Mouse (Mus musculus): ENCODE data around the gene Apod. TPM values are rescaled to one million over a fixed set of nuclear protein-coding genes. Genes with fewer than 3 reads are reported as not detected.
A peak's percentile ranks its signal among the peaks of the same experiment; 100 is the strongest.

The Apod gene
- polyA plus RNA-seq, 1 experiment from 2014 or later = 13.5 TPM

DNA sequence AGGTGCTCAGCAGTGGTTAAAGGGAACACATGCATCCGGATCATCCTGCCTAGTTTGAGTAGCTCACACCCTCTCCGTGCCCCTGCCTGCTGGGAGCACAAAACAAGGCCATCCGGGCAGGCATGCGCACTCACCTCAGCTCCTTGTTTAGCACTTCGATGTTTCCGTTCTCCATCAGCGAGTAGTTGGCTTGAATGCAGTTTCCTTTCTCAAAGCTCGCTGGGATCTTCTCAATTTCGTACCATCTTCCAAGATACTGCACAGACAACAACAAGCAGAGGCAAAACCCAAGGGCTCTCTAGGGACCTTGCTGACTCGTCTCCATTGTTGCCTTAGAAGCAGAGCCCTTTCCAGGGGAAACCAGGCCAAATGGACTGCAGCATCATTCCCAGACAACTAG is 11.3 kb downstream of the Apod start:
- no peak overlapping the region for H3K9ac ChIP-seq (replicated peaks; ENCODE audit: low read length)
- H3K27me3 ChIP-seq (ENCODE audit: control insufficient read depth, insufficient read depth, low read length) = no peaks in the 10 kb centered on the region
- ATAC-seq (replicated peaks; ENCODE audit: insufficient number of reproducible peaks, low FRiP score, low TSS enrichment, low read depth) = no peak
- no peak for DNase-seq (ENCODE audit: low spot score)
- H3K9me3 ChIP-seq (replicated peaks; ENCODE audit: control insufficient read depth, low read length) = no peaks in the 10 kb centered on the region
- no peak overlapping the region for H3K4me3 ChIP-seq (ENCODE audit: low read depth, low read length)
- 74% methylated on average over 10 of the region's 10 CpGs for WGBS
- H3K36me3 ChIP-seq (replicated peaks; ENCODE audit: control insufficient read depth, insufficient read depth, low read depth, low read length) = no peaks in the 10 kb centered on the region
- no peak overlapping the region for H3K4me2 ChIP-seq (ENCODE audit: low read depth, low read length)
- H3K27ac ChIP-seq (replicated peaks; ENCODE audit: low read depth, low read length) = no peak overlapping the region
- H3K4me1 ChIP-seq (ENCODE audit: control insufficient read depth, insufficient read depth, low read length) = no peaks in the 10 kb centered on the region; the same call in 1 of the 2 replicates

DNA sequence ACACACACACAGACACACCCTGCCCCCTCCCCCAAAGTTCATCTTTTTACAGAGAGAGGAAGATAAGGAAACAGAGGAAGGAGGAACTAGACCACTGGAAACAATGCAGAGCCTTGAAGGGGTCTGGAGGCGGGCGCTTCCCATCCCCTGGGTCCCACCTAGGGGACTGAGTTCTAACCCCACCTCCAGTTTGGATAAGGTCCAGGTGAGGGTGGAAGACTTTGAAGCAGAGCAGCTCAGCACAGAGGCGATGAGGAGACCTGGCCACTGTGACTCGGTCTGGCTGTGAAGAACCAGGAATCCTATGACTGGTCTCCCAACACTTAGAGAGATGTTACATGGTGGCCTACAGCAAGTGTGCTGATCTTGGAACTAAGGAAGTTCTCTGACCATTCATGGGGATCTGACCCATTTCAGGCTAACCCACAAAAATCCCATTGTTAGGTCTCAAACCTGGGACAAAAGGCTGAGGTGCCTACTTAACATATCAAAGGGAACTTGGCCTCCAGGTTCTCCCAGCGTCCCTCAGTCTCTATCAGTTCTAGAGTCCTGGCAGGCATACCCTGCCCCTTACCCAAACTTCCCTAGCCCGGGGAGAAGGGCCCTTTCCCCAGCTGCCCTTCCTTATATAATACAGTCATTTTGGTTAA is 13.6 kb downstream of the Apod start:
- H3K4me1 ChIP-seq (ENCODE audit: control insufficient read depth, insufficient read depth, low read length) = no peaks in the 10 kb centered on the region; the same call in 1 of the 2 replicates
- no peaks in the 10 kb centered on the region for H3K36me3 ChIP-seq (replicated peaks; ENCODE audit: control insufficient read depth, insufficient read depth, low read depth, low read length)
- H3K27me3 ChIP-seq (ENCODE audit: control insufficient read depth, insufficient read depth, low read length) = no peaks in the 10 kb centered on the region
- H3K9me3 ChIP-seq (replicated peaks; ENCODE audit: control insufficient read depth, low read length) = no peaks in the 10 kb centered on the region
- 77% methylated on average over 6 of the region's 6 CpGs for WGBS
- ATAC-seq (replicated peaks; ENCODE audit: insufficient number of reproducible peaks, low FRiP score, low TSS enrichment, low read depth) (no peak), DNase-seq (ENCODE audit: low spot score) (no peak)
- H3K4me3 ChIP-seq (ENCODE audit: low read depth, low read length) = no peak overlapping the region
- H3K4me2 ChIP-seq (ENCODE audit: low read depth, low read length) = no peak overlapping the region
- no peak overlapping the region for H3K9ac ChIP-seq (replicated peaks; ENCODE audit: low read length)
- H3K27ac ChIP-seq (replicated peaks; ENCODE audit: low read depth, low read length) = no peak overlapping the region

DNA sequence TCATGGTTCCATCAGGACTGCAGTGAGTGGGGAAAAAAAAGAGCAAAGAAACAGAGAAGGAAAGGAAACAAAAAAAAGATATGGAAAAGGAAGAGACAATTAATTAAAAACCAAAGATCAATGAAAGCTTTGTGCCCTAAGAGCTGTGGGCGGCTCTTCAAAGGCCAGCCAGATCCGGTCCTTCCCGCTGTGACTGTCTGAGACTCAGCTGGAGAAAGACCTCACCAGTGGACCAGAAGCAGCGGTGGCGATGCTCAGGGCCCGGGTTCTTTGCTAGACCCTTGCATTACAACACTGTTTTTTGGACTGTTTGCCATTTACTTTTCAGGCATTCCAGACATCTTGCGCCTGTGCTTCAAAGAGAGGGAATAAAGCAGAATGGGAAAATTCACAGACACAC is 14.1 kb downstream of the Apod start:
- WGBS = 33% methylated on average over 7 of the region's 7 CpGs
- ATAC-seq (replicated peaks; ENCODE audit: insufficient number of reproducible peaks, low FRiP score, low TSS enrichment, low read depth) = no peak
- Histone ChIP-seq H3K27me3 (ENCODE audit: control insufficient read depth, insufficient read depth, low read length) (no peaks in the 10 kb centered on the region), H3K36me3 (replicated peaks; ENCODE audit: control insufficient read depth, insufficient read depth, low read depth, low read length) (no peaks in the 10 kb centered on the region), H3K4me3 (ENCODE audit: low read depth, low read length) (no peak overlapping the region), H3K9me3 (replicated peaks; ENCODE audit: control insufficient read depth, low read length) (no peaks in the 10 kb centered on the region), H3K4me1 (ENCODE audit: control insufficient read depth, insufficient read depth, low read length) (no peaks in the 10 kb centered on the region; the same call in 1 of the 2 replicates), H3K9ac (replicated peaks; ENCODE audit: low read length) (no peak overlapping the region), H3K4me2 (ENCODE audit: low read depth, low read length) (no peak overlapping the region), H3K27ac (replicated peaks; ENCODE audit: low read depth, low read length) (no peak overlapping the region)
- peak; percentile 9 for DNase-seq (ENCODE audit: low spot score)

DNA sequence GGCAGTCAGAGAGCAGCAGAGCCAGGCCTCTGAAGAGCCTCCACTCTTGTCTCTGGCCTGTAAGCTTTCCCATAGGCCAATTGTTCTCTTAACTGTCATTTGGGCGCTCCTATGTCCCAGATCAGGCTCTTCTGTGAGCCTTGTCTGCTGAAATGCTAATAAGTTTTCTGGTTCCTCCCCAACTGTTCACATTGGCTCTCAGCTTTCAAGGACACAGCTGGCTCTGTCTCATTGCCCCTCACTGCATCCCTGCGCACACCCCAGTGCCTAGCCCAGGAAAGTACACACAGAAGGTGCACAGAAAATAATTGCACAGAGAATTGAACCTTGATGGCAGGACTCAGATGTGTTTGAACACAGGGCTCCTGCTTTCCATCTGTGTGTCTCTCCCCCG is 14.7 kb downstream of the Apod start:
- no peaks in the 10 kb centered on the region; the same call in 1 of the 2 replicates for H3K4me1 ChIP-seq (ENCODE audit: control insufficient read depth, insufficient read depth, low read length)
- H3K4me2 ChIP-seq (ENCODE audit: low read depth, low read length) = no peak overlapping the region
- WGBS = 34% methylated on average over 3 of the region's 3 CpGs
- H3K27me3 ChIP-seq (ENCODE audit: control insufficient read depth, insufficient read depth, low read length) = no peaks in the 10 kb centered on the region
- DNase-seq (ENCODE audit: low spot score) (peak; percentile 14), ATAC-seq (replicated peaks; ENCODE audit: insufficient number of reproducible peaks, low FRiP score, low TSS enrichment, low read depth) (no peak)
- H3K36me3 ChIP-seq (replicated peaks; ENCODE audit: control insufficient read depth, insufficient read depth, low read depth, low read length) = no peaks in the 10 kb centered on the region
- no peak overlapping the region for H3K4me3 ChIP-seq (ENCODE audit: low read depth, low read length)
- no peaks in the 10 kb centered on the region for H3K9me3 ChIP-seq (replicated peaks; ENCODE audit: control insufficient read depth, low read length)
- H3K9ac ChIP-seq (replicated peaks; ENCODE audit: low read length) = no peak overlapping the region
- no peak overlapping the region for H3K27ac ChIP-seq (replicated peaks; ENCODE audit: low read depth, low read length)

DNA sequence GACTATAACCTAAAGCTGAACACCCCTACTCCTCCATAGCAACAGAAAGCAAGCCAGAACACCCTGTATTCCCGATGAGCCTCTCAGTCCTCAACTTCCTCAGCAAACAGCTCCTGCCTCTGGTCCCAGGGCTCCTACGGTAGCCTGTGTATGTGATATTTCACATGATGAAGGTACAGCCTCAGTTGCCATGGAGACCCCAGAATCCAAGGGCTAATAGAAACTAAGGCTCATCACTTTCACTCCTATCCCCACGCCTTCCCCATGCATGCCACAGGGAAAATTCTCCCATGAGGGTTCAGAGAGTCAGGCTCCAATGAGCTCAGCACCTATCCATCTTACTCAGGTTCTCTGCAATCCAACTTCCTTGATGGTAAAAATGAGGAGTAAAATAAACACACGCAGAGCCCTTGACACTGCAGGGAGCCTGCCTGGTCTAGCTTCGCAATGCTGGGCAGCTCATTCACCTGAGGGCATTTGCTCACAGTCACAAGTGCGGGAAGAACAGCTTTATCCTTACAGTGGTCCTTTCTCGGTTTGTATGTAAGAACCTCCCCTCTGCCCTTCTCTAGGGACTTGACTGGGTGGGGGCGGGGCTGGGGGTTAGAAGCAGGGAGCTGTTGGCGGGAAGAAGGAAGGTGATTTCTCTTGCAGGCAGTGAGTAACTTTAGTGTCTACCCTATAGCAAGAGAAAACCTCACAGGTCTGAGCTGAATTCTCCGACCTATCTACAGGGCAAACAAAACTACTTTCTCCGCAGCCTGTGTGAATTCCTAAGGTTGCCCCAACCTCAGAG is 15.2 kb downstream of the Apod start:
- H3K9ac ChIP-seq (replicated peaks; ENCODE audit: low read length) = no peak overlapping the region
- H3K4me1 ChIP-seq (ENCODE audit: control insufficient read depth, insufficient read depth, low read length) = no peaks in the 10 kb centered on the region; the same call in 1 of the 2 replicates
- H3K9me3 ChIP-seq (replicated peaks; ENCODE audit: control insufficient read depth, low read length) = no peaks in the 10 kb centered on the region
- H3K36me3 ChIP-seq (replicated peaks; ENCODE audit: control insufficient read depth, insufficient read depth, low read depth, low read length) = no peaks in the 10 kb centered on the region
- ATAC-seq (replicated peaks; ENCODE audit: insufficient number of reproducible peaks, low FRiP score, low TSS enrichment, low read depth) = no peak
- no peak overlapping the region for H3K4me3 ChIP-seq (ENCODE audit: low read depth, low read length)
- 39% methylated on average over 11 of the region's 11 CpGs for WGBS
- no peak for DNase-seq (ENCODE audit: low spot score)
- H3K27me3 ChIP-seq (ENCODE audit: control insufficient read depth, insufficient read depth, low read length) = no peaks in the 10 kb centered on the region
- H3K27ac ChIP-seq (replicated peaks; ENCODE audit: low read depth, low read length) = no peak overlapping the region
- H3K4me2 ChIP-seq (ENCODE audit: low read depth, low read length) = no peak overlapping the region

DNA sequence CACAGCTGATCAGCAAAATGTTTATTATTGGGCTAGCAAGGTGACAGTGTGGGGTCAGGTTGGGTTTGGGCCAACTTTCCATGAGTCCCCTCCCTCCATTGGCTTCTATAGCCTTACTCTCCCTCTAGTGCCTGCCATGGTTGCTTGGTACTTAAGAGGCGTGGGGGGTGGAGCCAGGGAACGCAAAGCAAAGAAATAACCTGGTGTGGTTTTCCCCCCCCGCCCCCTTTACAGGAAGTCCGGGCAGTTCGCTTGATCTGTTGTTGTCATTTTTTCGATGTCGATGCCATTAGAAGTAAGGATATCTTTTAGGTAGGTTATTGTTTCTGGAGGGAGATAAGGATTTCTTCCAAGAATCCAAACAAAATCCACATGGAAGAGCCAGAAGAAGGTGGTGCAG is 17.5 kb downstream of the Apod start:
- Histone ChIP-seq H3K9ac (replicated peaks; ENCODE audit: low read length) (no peak overlapping the region), H3K4me1 (ENCODE audit: control insufficient read depth, insufficient read depth, low read length) (no peaks in the 10 kb centered on the region; the same call in 1 of the 2 replicates), H3K9me3 (replicated peaks; ENCODE audit: control insufficient read depth, low read length) (no peaks in the 10 kb centered on the region), H3K36me3 (replicated peaks; ENCODE audit: control insufficient read depth, insufficient read depth, low read depth, low read length) (no peaks in the 10 kb centered on the region), H3K4me2 (ENCODE audit: low read depth, low read length) (no peak overlapping the region), H3K27me3 (ENCODE audit: control insufficient read depth, insufficient read depth, low read length) (no peaks in the 10 kb centered on the region), H3K27ac (replicated peaks; ENCODE audit: low read depth, low read length) (no peak overlapping the region), H3K4me3 (ENCODE audit: low read depth, low read length) (no peak overlapping the region)
- WGBS = 89% methylated on average over 7 of the region's 7 CpGs
- ATAC-seq (replicated peaks; ENCODE audit: insufficient number of reproducible peaks, low FRiP score, low TSS enrichment, low read depth) (no peak), DNase-seq (ENCODE audit: low spot score) (no peak)

DNA sequence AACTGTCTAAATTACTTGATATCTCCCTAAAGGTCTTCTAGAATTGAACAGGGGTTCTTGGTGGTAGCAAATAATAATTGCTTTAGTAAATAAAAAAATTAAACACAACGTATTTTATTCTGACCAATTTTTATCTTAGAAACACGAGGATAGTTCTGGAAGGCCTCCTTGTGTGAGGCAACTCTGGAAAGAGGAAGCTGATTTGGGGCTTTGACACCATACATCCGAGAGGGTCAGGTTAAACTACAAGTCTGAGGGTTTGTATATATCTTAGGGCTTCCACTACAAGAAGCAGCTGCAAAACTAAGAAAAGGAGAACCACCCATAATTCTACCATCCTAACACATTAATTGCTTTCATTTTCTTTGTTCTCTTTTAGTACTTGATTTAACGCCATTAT is 20.8 kb downstream of the Apod start:
- H3K9ac ChIP-seq (replicated peaks; ENCODE audit: low read length) = no peak overlapping the region
- ATAC-seq (replicated peaks; ENCODE audit: insufficient number of reproducible peaks, low FRiP score, low TSS enrichment, low read depth) (no peak), DNase-seq (ENCODE audit: low spot score) (no peak)
- H3K4me1 ChIP-seq (ENCODE audit: control insufficient read depth, insufficient read depth, low read length) = no peaks in the 10 kb centered on the region
- WGBS = 78% methylated on average over 4 of the region's 4 CpGs
- H3K27ac ChIP-seq (replicated peaks; ENCODE audit: low read depth, low read length) = no peak overlapping the region
- H3K36me3 ChIP-seq (replicated peaks; ENCODE audit: control insufficient read depth, insufficient read depth, low read depth, low read length) = no peaks in the 10 kb centered on the region
- no peaks in the 10 kb centered on the region for H3K9me3 ChIP-seq (replicated peaks; ENCODE audit: control insufficient read depth, low read length)
- H3K27me3 ChIP-seq (ENCODE audit: control insufficient read depth, insufficient read depth, low read length) = no peaks in the 10 kb centered on the region
- no peak overlapping the region for H3K4me3 ChIP-seq (ENCODE audit: low read depth, low read length)
- no peak overlapping the region for H3K4me2 ChIP-seq (ENCODE audit: low read depth, low read length)

DNA sequence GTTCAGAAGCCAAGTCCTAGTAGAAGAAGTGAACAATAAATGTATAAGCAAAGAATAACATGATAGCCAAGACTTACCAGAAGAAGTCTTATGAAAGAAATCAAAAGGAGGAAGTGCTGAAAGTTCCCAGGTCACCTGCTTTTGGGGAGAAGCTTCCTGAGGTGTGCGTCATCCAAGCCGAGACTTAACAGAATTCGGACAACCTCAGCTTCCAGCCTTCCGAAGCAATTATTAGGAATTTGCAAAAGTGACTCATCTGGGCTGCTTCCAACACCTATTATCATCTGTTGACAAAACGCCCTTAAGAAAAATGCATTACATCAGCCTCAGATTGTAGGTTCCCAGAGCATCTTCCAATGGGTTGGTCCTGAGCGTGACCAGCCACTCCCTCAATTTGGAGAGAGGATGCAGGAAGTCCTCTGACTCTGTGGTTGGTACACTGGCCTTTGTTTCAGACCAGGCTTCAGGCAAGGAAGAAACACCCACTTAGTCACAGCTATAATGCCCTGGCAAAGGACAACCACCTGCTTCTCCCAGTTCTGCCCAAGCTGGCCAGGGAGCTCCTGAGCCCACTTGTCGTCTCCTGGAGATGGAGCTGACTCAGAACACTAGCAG is 23.8 kb downstream of the Apod start:
- DNase-seq (ENCODE audit: low spot score) (no peak), ATAC-seq (replicated peaks; ENCODE audit: insufficient number of reproducible peaks, low FRiP score, low TSS enrichment, low read depth) (no peak)
- Histone ChIP-seq H3K36me3 (replicated peaks; ENCODE audit: control insufficient read depth, insufficient read depth, low read depth, low read length) (no peaks in the 10 kb centered on the region), H3K27ac (replicated peaks; ENCODE audit: low read depth, low read length) (no peak overlapping the region), H3K4me3 (ENCODE audit: low read depth, low read length) (no peak overlapping the region), H3K4me1 (ENCODE audit: control insufficient read depth, insufficient read depth, low read length) (no peaks in the 10 kb centered on the region), H3K9me3 (replicated peaks; ENCODE audit: control insufficient read depth, low read length) (no peaks in the 10 kb centered on the region), H3K9ac (replicated peaks; ENCODE audit: low read length) (no peak overlapping the region), H3K27me3 (ENCODE audit: control insufficient read depth, insufficient read depth, low read length) (no peaks in the 10 kb centered on the region), H3K4me2 (ENCODE audit: low read depth, low read length) (no peak overlapping the region)
- 75% methylated on average over 7 of the region's 7 CpGs for WGBS

All from embryonic facial prominence, embryonic 11.5 days (tissue).